Mouse (Mus musculus) heart, postnatal 0 days (tissue): ENCODE data around the gene Nrn1. TPM values are rescaled to one million over a fixed set of nuclear protein-coding genes. Genes with fewer than 3 reads are reported as not detected.
A peak's percentile ranks its signal among the peaks of the same experiment; 100 is the strongest.

Experiments used
- ATAC-seq: fragments of 200-750 bp; cut with Nextera tagmentation; 2 replicates; pipeline ENCODE4 v1.8.0; 2017; ENCODE audit warnings: low read depth, moderate number of reproducible peaks, moderate library complexity; ENCODE audit not compliant: insufficient read depth
- DNase-seq: peaks from one replicate; pipeline ENCODE4 v3.0.0-alpha.2; 2016; ENCODE audit warnings: low spot score
- H3K27ac ChIP-seq: fragments of 300-500 bp; sonication (generic); 2 replicates; pipeline ENCODE4 v1.5.1; 2014; ENCODE audit warnings: low read depth, mild to moderate bottlenecking
- H3K27me3 ChIP-seq: fragments of 300-500 bp; sonication (generic); 2 replicates; pipeline ENCODE4 v1.6.1; 2014; ENCODE audit warnings: low read length, mixed read lengths; ENCODE audit not compliant: control insufficient read depth, insufficient read depth
- H3K36me3 ChIP-seq: fragments of 300-500 bp; sonication (generic); replicated peaks from 2 replicates; pipeline ENCODE4 v1.6.1; 2014; ENCODE audit warnings: low read length, mixed read lengths; ENCODE audit not compliant: control insufficient read depth, insufficient read depth
- H3K4me1 ChIP-seq: fragments of 300-500 bp; sonication (generic); 2 replicates; pipeline ENCODE4 v1.6.1; 2014; ENCODE audit warnings: antibody characterized with exemption; ENCODE audit not compliant: control insufficient read depth, insufficient read depth
- H3K4me2 ChIP-seq: fragments of 300-500 bp; sonication (generic); 2 replicates; pipeline ENCODE4 v1.6.1; 2014; ENCODE audit warnings: low read depth, mild to moderate bottlenecking, low read length, moderate library complexity
- H3K4me3 ChIP-seq: fragments of 300-500 bp; sonication (generic); 2 replicates; pipeline ENCODE4 v1.5.1; 2014; ENCODE audit warnings: low read depth, low read length
- H3K9ac ChIP-seq: fragments of 300-500 bp; sonication (generic); replicated peaks from 2 replicates; pipeline ENCODE4 v1.6.1; 2014; ENCODE audit warnings: low read depth, low read length, mixed read lengths
- H3K9me3 ChIP-seq: fragments of 300-500 bp; sonication (generic); replicated peaks from 2 replicates; pipeline ENCODE4 v1.6.1; 2016; ENCODE audit warnings: low read length; ENCODE audit not compliant: control insufficient read depth
- CTCF ChIP-seq: IDR thresholded peaks from 2 replicates; pipeline ENCODE4 v1.5.1; 2016; ENCODE audit warnings: antibody characterized with exemption, control low read depth, low read depth
- EP300 ChIP-seq: IDR thresholded peaks from 2 replicates; pipeline ENCODE4 v1.6.1; 2016; ENCODE audit warnings: antibody characterized with exemption, low read depth
- WGBS: fragments of 180-500 bp; shearing (Covaris S2); extraction: QIAGEN DNeasy Blood & Tissue Kit; methylation state at CpG from one replicate; pipeline ENCODE4 v1.1.7; 2014; 5-methylcytosine and 5-hydroxymethylcytosine counted together
- polyA plus RNA-seq: library from polyadenylated mRNA; unstranded; fragments of >200 nt; fragmentation: Nextera tagmentation; extraction: Ambion mirVana; gene quantifications from 2 replicates; pipeline ENCODE4 v1.2.1, GENCODE M21; 2015
- total RNA-seq: library from RNA; depleted of rRNA; stranded (reverse); fragments of >200 nt; gene quantifications from 2 replicates; pipeline ENCODE4 v1.2.3, GENCODE M21; 2014; ENCODE audit warnings: low replicate concordance

Nrn1 gene
- total and polyA plus RNA-seq, 2 experiments from 2014 or later: 2.8 to 6.4 TPM

DNA sequence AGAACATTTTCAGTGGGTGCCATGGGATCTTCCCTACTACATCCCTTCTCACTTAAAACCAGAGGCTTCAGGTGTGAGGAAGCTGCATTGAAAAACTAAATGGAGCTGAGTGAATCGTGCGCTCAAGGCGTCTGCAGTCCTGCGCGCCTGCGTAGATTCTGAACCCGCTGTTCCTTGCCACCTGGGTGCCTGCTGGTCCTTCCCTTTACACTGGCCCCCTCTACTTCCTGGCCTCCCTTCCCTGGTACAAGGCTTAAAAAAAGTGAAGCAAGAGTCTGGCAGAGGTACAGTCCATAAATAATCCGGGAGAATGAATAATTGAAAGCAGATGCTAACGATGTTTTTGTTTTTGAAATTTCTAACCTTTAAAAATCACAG is 1.7 kb upstream of the Nrn1 start:
- DNase-seq (no peak), ATAC-seq (no peak)
- WGBS: 15% methylated on average over 9 of the region's 9 CpGs
- Histone ChIP-seq H3K4me3 (peak overlapping the region; percentile 51), H3K36me3 (no peaks in the 10 kb centered on the region), H3K27me3 (peaks cover 59% of the 10 kb centered on the region), H3K4me2 (peak overlapping the region; percentile 85), H3K9me3 (0 out of 2 replicates have a peak, but pooled peaks cover 4% of the 10 kb centered on the region), H3K4me1 (peaks cover 16% of the 10 kb centered on the region; the same call in 1 of the 2 replicates), H3K27ac (no peak overlapping the region), H3K9ac (no peak overlapping the region)
- no peak for TF ChIP-seq CTCF

DNA sequence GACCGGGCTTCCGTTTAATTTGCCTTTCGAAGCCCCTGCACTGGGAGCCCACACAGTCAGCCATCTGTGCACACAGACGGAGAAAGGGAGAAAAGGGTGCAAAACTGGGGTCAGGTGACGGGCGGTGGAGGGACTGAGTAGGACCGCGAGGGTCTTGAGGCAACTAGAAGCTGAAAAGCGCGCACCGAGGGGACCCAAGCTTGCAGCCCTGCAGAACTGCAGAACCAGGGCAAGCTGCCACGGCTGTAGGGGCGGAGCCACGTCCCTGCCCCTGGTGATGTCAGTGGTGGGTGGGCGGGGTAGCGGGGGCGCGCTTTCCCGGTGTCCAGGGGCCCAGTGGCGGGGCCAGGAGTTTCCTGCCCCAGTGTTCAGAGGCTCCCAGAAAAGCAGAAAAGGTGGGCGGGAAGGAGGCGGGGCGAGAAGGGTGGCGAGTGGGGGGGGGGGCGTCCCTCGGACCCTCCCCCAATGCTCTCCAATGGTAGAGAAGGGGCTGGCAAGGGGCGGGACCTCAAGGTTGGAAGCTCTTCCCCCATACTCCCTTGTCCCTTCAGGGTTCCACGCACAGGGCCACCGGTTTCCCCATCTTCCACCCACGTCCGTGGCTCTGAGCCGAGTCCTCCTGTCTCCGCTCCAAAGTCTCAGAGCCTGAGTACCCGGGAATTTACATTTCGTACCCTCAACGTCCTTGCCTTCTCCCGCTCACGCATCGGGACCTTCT is 1.1 kb upstream of the Nrn1 start:
- H3K36me3 ChIP-seq: no peaks in the 10 kb centered on the region
- no peak overlapping the region for H3K9ac ChIP-seq
- 0 out of 2 replicates have a peak, but pooled peaks cover 4% of the 10 kb centered on the region for H3K9me3 ChIP-seq
- peak overlapping the region; percentile 85 for H3K4me2 ChIP-seq
- no peak overlapping the region for H3K27ac ChIP-seq
- peak overlapping the region; percentile 51 for H3K4me3 ChIP-seq
- TF ChIP-seq EP300: no peak
- TF ChIP-seq CTCF: no peak
- peaks cover 64% of the 10 kb centered on the region for H3K27me3 ChIP-seq
- peak; percentile 78 for ATAC-seq
- no peak for DNase-seq
- WGBS: 1% methylated on average over 33 of the region's 39 CpGs
- H3K4me1 ChIP-seq: peaks cover 16% of the 10 kb centered on the region; the same call in 1 of the 2 replicates

DNA sequence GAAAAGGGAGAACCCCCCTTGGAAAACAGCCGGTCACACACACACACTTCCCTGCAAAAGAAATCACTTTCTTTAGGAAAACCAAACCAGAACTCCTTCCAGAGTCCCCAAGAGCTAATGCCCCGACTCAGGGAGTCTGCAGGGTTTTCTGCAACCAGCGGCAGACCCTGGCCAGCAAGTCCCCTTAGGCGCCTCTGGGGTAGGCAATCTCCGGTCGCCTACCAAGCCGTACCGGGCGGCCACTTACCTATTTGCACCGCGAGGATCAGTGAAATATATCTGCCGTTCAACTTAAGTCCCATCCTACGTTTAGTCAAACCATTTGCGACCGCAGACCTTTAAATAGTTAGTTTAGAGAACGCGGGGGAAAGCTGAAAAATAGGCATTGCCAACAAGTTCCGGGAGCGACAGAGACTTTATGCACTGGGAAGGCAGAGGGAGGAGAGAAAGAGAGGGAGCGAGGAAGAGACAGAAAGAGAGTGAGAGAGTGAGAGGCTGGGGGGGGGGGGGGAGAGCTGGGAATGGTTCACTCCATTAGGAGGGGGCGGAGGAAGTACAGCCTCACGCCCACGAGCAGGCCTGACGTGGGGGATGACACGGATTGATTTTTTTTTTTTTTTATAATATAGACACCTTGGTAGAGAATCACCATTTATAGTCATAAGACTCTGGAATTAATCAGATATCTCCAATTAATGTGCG is 791 bp downstream of the Nrn1 start:
- 2% methylated on average over 26 of the region's 26 CpGs for WGBS
- ATAC-seq: no peak
- no peak for TF ChIP-seq CTCF
- no peak for TF ChIP-seq EP300
- 0 out of 2 replicates have a peak, but pooled peaks cover 4% of the 10 kb centered on the region for H3K9me3 ChIP-seq
- H3K27me3 ChIP-seq: peaks cover 82% of the 10 kb centered on the region
- H3K9ac ChIP-seq: no peak overlapping the region
- no peaks in the 10 kb centered on the region for H3K36me3 ChIP-seq
- no peak for DNase-seq
- H3K4me1 ChIP-seq: peaks cover 16% of the 10 kb centered on the region; the same call in 1 of the 2 replicates
- peak overlapping the region; percentile 51 for H3K4me3 ChIP-seq
- H3K27ac ChIP-seq: no peak overlapping the region
- H3K4me2 ChIP-seq: peak overlapping the region; percentile 85

DNA sequence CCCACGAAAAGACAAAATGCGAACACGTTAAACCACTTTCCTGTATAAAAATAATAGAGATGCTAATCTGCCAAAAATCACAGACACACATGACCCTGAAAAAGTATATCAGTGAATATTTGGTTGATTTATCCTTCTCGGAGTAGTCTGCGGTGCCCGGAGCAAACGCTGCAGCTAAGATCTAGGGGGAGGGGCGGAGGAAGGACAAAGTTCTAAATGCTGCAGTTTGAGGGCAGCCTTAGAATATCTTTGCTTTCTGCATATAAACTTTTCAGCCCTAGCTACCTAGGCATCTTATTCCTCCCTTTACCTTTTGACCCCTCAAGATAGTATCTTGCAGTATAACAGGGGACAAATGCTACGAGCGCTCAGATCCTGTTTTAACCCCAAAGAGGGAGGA is 1.4 kb downstream of the Nrn1 start:
- peak overlapping the region; percentile 51; the same call in 1 of the 2 replicates for H3K4me3 ChIP-seq
- H3K36me3 ChIP-seq: no peaks in the 10 kb centered on the region
- ATAC-seq: no peak
- H3K9ac ChIP-seq: no peak overlapping the region
- H3K4me1 ChIP-seq: peaks cover 16% of the 10 kb centered on the region; the same call in 1 of the 2 replicates
- peaks cover 88% of the 10 kb centered on the region for H3K27me3 ChIP-seq
- no peak overlapping the region for H3K27ac ChIP-seq
- no peak for DNase-seq
- no peaks in the 10 kb centered on the region for H3K9me3 ChIP-seq
- no peak for TF ChIP-seq EP300
- TF ChIP-seq CTCF: no peak
- H3K4me2 ChIP-seq: peak overlapping the region; percentile 85; the same call in 1 of the 2 replicates
- 6% methylated on average over 10 of the region's 10 CpGs for WGBS

DNA sequence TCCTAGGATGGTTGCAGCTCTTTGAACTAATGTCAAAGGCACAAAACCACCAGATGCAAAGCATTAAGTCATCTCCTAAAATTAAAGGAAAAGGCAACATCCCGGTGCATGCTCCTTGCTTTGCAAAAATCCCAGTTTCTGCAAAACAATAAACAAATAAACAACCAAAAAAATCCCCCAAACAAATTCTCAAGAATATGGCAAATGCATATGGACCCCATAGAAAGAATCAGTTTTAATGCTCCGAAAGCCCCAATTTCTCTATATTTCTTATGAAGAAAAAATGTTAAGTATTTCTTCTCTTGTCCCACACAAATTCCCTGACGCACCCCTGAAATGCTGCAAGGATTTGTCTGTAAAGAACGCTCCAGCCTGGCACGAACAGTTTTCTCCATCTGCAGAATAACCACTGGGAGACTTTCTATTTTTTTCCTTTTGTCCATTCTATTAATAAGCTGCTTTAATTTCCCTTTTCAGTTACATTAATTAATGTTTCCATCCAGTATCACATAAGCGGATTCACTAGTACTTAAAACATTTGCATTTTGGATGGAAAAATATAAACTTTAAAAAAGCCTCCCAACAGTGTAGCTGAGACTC is 1.9 kb downstream of the Nrn1 start:
- WGBS: 12% methylated on average over 6 of the region's 6 CpGs
- no peak for ATAC-seq

More for the DNA sequence above, 1.9 kb downstream of the Nrn1 start:
- Histone ChIP-seq H3K9me3 (no peaks in the 10 kb centered on the region), H3K27ac (no peak overlapping the region), H3K4me1 (peaks cover 16% of the 10 kb centered on the region; the same call in 1 of the 2 replicates), H3K36me3 (no peaks in the 10 kb centered on the region), H3K27me3 (peaks cover 91% of the 10 kb centered on the region), H3K4me3 (no peak overlapping the region), H3K9ac (no peak overlapping the region), H3K4me2 (no peak overlapping the region)
- no peak for TF ChIP-seq CTCF
- TF ChIP-seq EP300: no peak
- no peak for DNase-seq
